Mouse (Mus musculus) kidney, postnatal 4 days (tissue): Measurements from ENCODE around the gene Adgrg6.

Experiments
- DNase-seq, 2 experiments: peaks; one replicate each; pipeline ENCODE4 v3.0.0; 2021; ENCODE audit warnings: mixed read lengths in 2 of 2

Gene Adgrg6

GRCm38 (mm10) chr10:14544941-14545717 is at the start of gene Adgrg6:
Gene Adgrg6, minus strand, starts transcription at chr10:14545659.
- DNase-seq: peak; percentile 69 to 77

GRCm38 (mm10) chr10:14592215-14592614 is 46.8 kb upstream of the Adgrg6 start:
- no peak for DNase-seq

DNA sequence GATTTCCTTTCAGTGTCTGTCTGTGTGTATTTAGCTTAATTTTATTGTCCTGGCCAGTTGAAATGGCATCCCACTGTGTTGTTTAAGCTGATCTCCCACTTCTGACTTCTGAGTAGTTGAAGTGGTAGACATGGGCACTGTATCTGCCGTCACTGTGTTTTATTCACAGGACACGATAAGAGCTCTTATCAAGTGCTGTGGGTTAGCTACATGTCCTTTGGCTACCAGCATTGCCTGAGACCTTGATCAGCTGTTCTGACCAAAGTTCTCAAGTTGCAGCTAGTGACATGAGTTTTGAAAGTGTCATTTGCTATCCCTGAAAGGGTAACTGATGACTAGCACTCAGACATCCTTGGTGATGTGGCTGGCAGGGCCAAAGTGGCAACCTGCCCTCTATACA is 45.4 kb upstream of the Adgrg6 start:
- DNase-seq: no peak

- DNase-seq: no peak
Observed at GRCm38 (mm10) chr10:14589667-14590066, 44.2 kb upstream of the Adgrg6 start.

DNA sequence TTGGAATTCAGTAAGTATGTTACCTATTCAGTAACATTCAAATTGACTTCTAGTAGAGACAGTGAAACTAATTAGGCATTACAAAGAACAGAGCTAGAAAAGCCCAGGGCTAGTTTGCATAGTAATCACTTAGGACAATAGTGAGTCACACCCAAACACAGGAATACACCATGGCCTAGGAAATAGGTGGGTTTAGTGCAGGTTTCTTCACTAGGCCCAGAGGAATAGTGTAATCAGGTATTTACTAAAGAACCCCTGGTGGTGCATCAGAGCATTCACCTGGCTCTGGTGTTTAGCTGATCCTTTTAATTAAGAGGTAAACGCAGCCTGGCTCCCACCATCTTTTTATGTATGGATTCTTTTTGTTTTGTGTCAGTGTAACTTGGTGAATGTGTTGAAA is 38.0 kb upstream of the Adgrg6 start:
- no peak for DNase-seq

DNA sequence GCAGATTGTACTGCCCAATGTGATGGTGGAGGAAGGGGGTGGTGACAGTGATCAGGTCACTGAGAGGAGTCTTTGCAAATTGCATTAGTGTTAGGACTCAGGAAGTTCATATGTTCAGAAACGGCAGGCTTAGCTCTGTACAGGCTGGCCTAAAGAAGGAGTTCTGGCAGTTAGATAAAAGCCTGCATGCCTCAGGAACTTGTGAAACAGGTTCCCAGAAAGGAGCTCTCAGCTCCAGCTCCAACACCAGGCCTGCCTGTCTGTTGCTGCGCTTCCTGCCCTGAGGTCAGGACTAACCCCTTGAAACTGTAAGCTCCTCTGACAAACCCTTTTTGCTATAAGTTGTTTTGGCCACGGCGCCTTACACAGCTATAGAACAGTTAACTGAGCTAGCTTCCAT is 28.8 kb upstream of the Adgrg6 start:
- no peak for DNase-seq

- no peak for DNase-seq
Observed at GRCm38 (mm10) chr10:14571143-14571542, 25.7 kb upstream of the Adgrg6 start.

- DNase-seq: no peak
Observed at GRCm38 (mm10) chr10:14570616-14571015, 25.2 kb upstream of the Adgrg6 start.

GRCm38 (mm10) chr10:14546111-14546551 is 672 bp upstream of the Adgrg6 start:
- peak; percentile 21 to 26 for DNase-seq

- no peak for DNase-seq
Observed at GRCm38 (mm10) chr10:14544608-14544940, 885 bp downstream of the Adgrg6 start.

GRCm38 (mm10) chr10:14543511-14544067 is 1.9 kb downstream of the Adgrg6 start:
- peak in 1 of 2 experiments; percentile 1 for DNase-seq

DNA sequence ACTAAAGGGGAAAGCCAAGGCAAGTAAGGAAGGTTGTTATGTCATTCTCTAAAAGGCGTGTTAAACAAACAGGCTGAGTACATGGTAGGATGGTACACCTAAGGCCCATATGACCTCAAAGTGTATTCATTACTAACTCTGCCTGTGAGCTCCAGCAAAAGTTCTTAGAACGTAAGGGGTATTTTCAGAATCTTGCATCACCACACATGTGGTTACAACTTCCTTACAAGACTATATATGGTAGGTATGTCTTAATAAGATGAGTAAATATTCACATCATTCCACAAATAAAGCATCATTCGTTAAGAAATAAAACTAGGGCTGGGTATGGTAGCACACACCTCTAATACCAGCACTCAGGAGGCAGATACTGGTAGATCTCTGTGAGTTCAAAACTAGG is 8.4 kb downstream of the Adgrg6 start:
- DNase-seq: no peak

- peak in 1 of 2 experiments; percentile 5 for DNase-seq
Observed at GRCm38 (mm10) chr10:14531090-14531489, 14.4 kb downstream of the Adgrg6 start.

- no peak for DNase-seq
Observed at GRCm38 (mm10) chr10:14530670-14531069, 14.8 kb downstream of the Adgrg6 start.

GRCm38 (mm10) chr10:14527765-14528164 is 17.7 kb downstream of the Adgrg6 start:
- DNase-seq: no peak

GRCm38 (mm10) chr10:14522729-14523128 is 22.7 kb downstream of the Adgrg6 start:
- no peak for DNase-seq

DNA sequence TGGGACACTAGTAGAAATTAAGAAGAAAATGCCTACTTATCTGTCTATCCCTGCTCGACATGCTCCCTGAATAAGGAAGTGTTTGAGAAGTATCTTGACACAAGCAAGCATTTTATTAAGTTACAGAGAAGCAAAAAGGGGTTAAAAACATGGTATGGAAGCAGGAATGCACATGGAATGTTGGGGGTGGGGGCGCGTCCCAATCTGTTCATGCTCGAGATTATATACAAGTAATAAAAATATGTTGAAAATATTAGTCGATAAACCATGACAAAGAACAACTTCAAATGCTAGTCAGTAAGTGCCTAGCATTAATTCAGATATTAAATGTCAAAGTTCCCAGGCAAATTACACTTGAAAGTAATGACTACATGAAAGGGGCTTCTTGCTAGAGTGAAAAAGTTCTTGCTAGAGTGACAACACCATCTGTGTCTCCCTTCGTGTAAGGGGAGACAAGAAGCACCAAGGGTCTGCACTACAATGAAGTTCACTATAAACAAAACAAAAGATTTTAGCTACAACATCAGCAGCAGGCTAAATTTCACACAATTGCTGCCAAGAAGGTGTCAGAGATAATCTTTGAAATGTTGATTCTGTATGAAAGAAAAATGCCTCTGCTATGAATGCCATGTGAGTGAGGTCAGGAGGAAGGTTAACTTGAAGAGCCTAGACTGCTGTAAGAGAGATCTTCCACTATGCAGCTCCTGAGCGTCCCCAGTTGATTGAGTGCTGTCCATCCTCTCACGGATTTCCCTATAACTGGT is 24.4 kb downstream of the Adgrg6 start:
- DNase-seq: no peak

DNA sequence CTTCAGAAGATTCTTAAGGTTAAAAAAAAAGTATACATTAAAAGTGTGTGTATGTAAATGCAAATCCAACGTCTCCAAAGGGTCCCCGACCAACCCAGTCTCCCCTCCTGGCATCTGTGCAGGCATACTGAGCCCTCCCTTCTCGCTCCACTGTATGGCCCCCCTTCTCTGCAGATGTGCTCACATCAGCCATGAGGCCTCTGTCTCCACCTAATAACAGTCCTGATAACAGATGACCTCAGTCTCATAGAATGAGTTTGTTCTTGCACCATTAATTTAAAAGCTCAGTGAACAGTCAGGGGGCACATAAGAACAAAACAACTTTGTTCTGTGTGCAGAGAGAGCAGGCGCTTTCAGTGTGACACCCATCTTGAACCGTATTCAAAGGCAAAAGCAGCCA is 27.6 kb downstream of the Adgrg6 start:
- no peak for DNase-seq

DNA sequence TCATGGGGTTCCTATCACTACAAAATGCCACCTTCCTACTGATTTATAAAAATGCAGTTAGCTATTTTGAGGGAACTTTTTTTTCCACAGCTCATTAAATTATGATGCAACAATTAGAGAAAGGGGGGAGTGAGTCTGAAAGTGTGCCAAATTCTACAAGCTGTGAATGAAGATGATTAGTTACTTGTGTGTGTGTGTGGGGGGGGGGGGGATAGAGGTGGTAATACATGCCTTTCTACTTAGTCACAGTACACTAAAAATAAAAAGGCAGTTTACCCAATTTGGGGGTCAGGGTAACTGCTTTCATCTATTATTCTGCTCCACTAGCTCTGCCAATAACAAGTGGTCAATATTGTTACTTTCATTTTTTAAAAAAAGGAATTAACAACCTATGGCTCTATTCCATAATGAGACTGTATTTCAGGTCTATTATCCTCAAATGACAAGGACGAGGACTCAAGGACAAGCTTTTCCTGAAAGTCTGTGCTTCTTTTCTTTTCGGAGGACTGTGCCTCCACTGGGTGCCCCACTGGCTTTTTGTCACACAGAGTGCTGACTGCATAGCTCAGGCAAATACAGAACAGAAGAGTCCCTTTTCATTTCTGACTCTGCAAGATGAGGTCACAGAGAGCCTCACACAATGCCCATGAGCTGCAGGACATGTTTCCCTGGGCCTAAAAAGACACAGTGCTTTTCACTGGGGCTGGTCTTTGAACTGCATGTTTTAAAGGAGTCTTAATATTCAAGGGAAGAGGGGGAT is 33.4 kb downstream of the Adgrg6 start:
- no peak for DNase-seq

DNA sequence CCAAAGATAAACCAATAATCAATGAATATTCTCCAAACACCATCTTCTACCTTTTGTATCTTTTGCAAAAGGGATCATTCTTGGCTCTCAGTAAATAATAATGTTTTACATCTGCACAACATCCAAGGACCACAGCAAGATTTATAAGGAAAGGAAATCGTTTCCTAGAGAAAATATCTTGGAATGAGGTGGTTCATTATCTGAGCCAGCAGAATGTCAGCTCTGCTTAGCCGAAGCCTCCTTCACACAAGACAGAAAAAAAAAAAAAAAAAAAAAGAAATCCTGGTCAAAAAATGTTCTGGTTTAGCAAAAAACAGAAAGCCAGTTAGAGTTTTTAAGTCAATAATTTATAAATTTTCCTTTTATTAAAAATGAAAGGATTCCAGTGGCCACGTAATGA is 34.3 kb downstream of the Adgrg6 start:
- DNase-seq: no peak

DNA sequence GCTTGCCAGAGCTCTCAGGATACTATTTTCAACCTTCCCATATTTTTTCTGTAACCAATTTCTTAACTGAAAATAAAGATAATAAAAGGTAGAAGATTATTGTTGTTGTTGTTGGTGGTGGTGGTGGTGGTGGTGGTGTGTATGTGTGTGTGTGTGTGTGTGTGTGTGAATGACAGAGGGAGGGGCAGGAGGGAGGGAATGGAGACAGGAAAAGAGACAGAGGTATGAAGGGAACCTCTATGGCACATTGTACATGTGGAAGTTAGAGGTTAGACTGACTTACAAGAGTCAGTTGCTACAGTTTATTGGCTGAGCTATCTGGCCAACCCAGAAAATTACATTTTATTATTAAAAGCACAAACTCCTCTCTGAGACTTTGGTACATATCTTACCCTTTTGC is 49.8 kb downstream of the Adgrg6 start:
- DNase-seq: no peak

GRCm38 (mm10) chr10:14495204-14495603 is 50.3 kb downstream of the Adgrg6 start:
- DNase-seq: no peak

- no peak for DNase-seq
Observed at GRCm38 (mm10) chr10:14491838-14492237, 53.6 kb downstream of the Adgrg6 start.
